Mouse (Mus musculus): Measurements from ENCODE around the gene Serpina3c. TPM values are rescaled to one million over a fixed set of nuclear protein-coding genes. Genes with fewer than 3 reads are reported as not detected.

Gene Serpina3c
- not detected in 2 replicates for polyA plus RNA-seq (2015; fragmentation: Nextera tagmentation; extraction: Ambion mirVana)

DNA sequence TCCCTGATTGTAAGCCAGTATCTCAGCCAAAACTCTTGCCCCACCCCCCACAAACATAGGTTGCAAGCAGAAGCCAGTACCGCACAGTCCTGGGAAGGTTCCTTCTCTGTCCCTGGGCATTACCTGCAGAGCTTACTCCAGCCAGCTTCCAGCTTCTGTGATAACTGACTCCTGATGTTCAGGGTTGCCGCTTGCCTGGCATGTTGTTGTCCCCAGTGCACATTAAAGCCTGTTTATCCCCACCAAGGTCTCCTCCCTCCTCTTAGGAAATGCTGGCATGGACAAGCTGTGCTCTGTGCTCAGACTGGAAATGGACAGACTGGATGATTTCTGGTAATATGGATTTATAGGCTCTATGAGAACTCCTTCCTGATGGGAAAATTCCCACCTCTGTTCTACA lies at the start of gene Serpina3c:
Gene Serpina3c, minus strand, starts transcription at position 215 of the 400 bp plus-strand sequence.
- ATAC-seq (ENCODE audit: insufficient read depth): no peak
- Histone ChIP-seq H3K4me1 (replicated peaks) (no peaks in the 10 kb centered on the region), H3K9ac (no peak within 1 kb of the TSS), H3K9me3 (replicated peaks) (no peaks in the 10 kb centered on the region), H3K4me3 (replicated peaks) (no peak within 1 kb of the TSS), H3K36me3 (replicated peaks) (no peaks in the 10 kb centered on the region), H3K4me2 (no peak within 1 kb of the TSS), H3K27me3 (no peaks in the 10 kb centered on the region), H3K27ac (replicated peaks) (no peak within 1 kb of the TSS)
- 79% methylated on average over 2 of the region's 2 CpGs for WGBS (ENCODE audit: insufficient replicate concordance)

- Histone ChIP-seq H3K4me3 (replicated peaks) (no peak overlapping the region), H3K36me3 (replicated peaks) (no peaks in the 10 kb centered on the region), H3K27me3 (no peaks in the 10 kb centered on the region), H3K9me3 (replicated peaks) (no peaks in the 10 kb centered on the region), H3K27ac (replicated peaks) (no peak overlapping the region), H3K4me1 (replicated peaks) (no peaks in the 10 kb centered on the region), H3K4me2 (no peak overlapping the region), H3K9ac (no peak overlapping the region)
- ATAC-seq (ENCODE audit: insufficient read depth): no peak
These were observed 37.2 kb upstream of the Serpina3c start for GRCm38 (mm10) chr12:104190852-104191251.

GRCm38 (mm10) chr12:104189246-104189645 lies 35.6 kb upstream of the Serpina3c start:
- Histone ChIP-seq H3K4me2 (no peak overlapping the region), H3K9me3 (replicated peaks) (no peaks in the 10 kb centered on the region), H3K27ac (replicated peaks) (no peak overlapping the region), H3K36me3 (replicated peaks) (no peaks in the 10 kb centered on the region), H3K9ac (no peak overlapping the region), H3K4me1 (replicated peaks) (no peaks in the 10 kb centered on the region), H3K4me3 (replicated peaks) (no peak overlapping the region), H3K27me3 (no peaks in the 10 kb centered on the region)
- 46% methylated on average over 2 of the region's 2 CpGs for whole genome bisulfite sequencing (ENCODE audit: insufficient replicate concordance)
- no peak for ATAC-seq (ENCODE audit: insufficient read depth)

DNA sequence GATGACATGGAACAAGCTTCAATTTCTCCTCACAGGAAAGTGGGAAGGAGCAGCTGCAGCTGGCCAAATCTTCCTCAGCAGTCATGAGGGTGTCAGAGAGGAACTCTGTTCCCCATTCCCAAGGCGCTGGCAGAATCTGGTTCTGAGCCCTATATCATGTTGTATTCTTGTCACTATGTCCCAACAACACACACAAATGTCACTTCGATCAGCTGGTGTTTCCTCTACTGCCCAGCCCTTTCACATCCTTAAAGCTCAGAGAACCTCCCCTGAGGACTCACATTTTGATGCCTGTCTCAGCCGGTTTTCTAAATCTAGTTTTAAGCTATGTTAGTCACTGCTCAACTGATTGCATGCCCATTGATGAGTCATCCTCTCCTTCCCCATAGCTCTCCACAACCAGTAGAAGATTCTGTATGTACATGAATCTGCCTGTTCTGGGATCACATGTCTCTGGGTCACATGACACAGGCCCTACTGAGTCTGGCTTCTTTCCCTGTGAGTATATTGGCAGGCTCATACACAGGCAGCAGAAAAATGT lies 32.4 kb upstream of the Serpina3c start:
- Histone ChIP-seq H3K4me1 (replicated peaks) (no peaks in the 10 kb centered on the region), H3K9ac (no peak overlapping the region), H3K27ac (replicated peaks) (no peak overlapping the region), H3K36me3 (replicated peaks) (no peaks in the 10 kb centered on the region), H3K27me3 (no peaks in the 10 kb centered on the region), H3K4me3 (replicated peaks) (no peak overlapping the region), H3K9me3 (replicated peaks) (no peaks in the 10 kb centered on the region), H3K4me2 (no peak overlapping the region)
- WGBS (ENCODE audit: insufficient replicate concordance): 53% methylated on average over 3 of the region's 3 CpGs
- no peak for ATAC-seq (ENCODE audit: insufficient read depth)

- no peak overlapping the region for H3K4me2 ChIP-seq
- H3K27ac ChIP-seq (replicated peaks): no peak overlapping the region
- no peak overlapping the region for H3K4me3 ChIP-seq (replicated peaks)
- ATAC-seq (ENCODE audit: insufficient read depth): no peak
- H3K9ac ChIP-seq: no peak overlapping the region
- no peaks in the 10 kb centered on the region for H3K4me1 ChIP-seq (replicated peaks)
- no peaks in the 10 kb centered on the region for H3K9me3 ChIP-seq (replicated peaks)
- 51% methylated on average over 4 of the region's 4 CpGs for WGBS (ENCODE audit: insufficient replicate concordance)
- H3K27me3 ChIP-seq: no peaks in the 10 kb centered on the region
- no peaks in the 10 kb centered on the region for H3K36me3 ChIP-seq (replicated peaks)
These were observed 31.4 kb upstream of the Serpina3c start for GRCm38 (mm10) chr12:104185046-104185445.

- H3K9ac ChIP-seq: no peak overlapping the region
- no peaks in the 10 kb centered on the region for H3K36me3 ChIP-seq (replicated peaks)
- no peak for ATAC-seq (ENCODE audit: insufficient read depth)
- no peak overlapping the region for H3K4me3 ChIP-seq (replicated peaks)
- 43% methylated on average over 2 of the region's 2 CpGs for WGBS (ENCODE audit: insufficient replicate concordance)
- H3K4me1 ChIP-seq (replicated peaks): no peaks in the 10 kb centered on the region
- H3K9me3 ChIP-seq (replicated peaks): no peaks in the 10 kb centered on the region
- H3K27ac ChIP-seq (replicated peaks): no peak overlapping the region
- no peaks in the 10 kb centered on the region for H3K27me3 ChIP-seq
- no peak overlapping the region for H3K4me2 ChIP-seq
These were observed 25.3 kb upstream of the Serpina3c start for GRCm38 (mm10) chr12:104178987-104179386.

- Histone ChIP-seq H3K4me1 (replicated peaks) (no peaks in the 10 kb centered on the region), H3K27me3 (no peaks in the 10 kb centered on the region), H3K9me3 (replicated peaks) (no peaks in the 10 kb centered on the region), H3K4me2 (no peak overlapping the region), H3K9ac (no peak overlapping the region), H3K36me3 (replicated peaks) (no peaks in the 10 kb centered on the region), H3K4me3 (replicated peaks) (no peak overlapping the region), H3K27ac (replicated peaks) (no peak overlapping the region)
- no peak for ATAC-seq (ENCODE audit: insufficient read depth)
These were observed 24.9 kb upstream of the Serpina3c start for GRCm38 (mm10) chr12:104178577-104178976.

- WGBS (ENCODE audit: insufficient replicate concordance): 39% methylated on average over 3 of the region's 3 CpGs
- ATAC-seq (ENCODE audit: insufficient read depth): no peak
These were observed 22.0 kb upstream of the Serpina3c start for GRCm38 (mm10) chr12:104175636-104176035.

DNA sequence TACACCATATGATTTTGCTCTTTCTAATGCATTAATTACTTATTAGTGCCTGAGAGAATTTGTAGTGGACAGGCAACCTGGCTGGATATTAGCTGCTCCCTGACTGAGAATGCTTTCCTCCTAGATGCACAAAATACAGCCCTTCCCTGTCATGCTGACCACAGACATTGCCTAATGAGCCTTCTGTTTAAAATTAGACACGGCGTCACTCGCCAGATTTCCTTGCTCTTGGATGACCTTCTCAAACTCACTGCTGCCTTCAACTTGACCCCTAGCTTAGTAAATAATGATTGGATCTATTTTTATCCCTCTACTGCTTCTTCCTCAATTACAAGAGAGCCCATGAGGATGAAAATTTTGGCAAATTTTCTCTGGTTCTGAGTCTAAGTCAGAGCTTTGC lies 21.1 kb upstream of the Serpina3c start:
- Histone ChIP-seq H3K27ac (replicated peaks) (no peak overlapping the region), H3K9me3 (replicated peaks) (no peaks in the 10 kb centered on the region), H3K4me3 (replicated peaks) (no peak overlapping the region), H3K4me2 (no peak overlapping the region), H3K9ac (no peak overlapping the region), H3K4me1 (replicated peaks) (no peaks in the 10 kb centered on the region), H3K36me3 (replicated peaks) (no peaks in the 10 kb centered on the region), H3K27me3 (no peaks in the 10 kb centered on the region)
- ATAC-seq (ENCODE audit: insufficient read depth): no peak
- WGBS (ENCODE audit: insufficient replicate concordance): 38% methylated on average over 3 of the region's 3 CpGs

More at GRCm38 (mm10) chr12:104175636-104176035, 22.0 kb upstream of the Serpina3c start:
- Histone ChIP-seq H3K9me3 (replicated peaks) (no peaks in the 10 kb centered on the region), H3K27me3 (no peaks in the 10 kb centered on the region), H3K4me1 (replicated peaks) (no peaks in the 10 kb centered on the region), H3K4me3 (replicated peaks) (no peak overlapping the region), H3K4me2 (no peak overlapping the region), H3K9ac (no peak overlapping the region), H3K27ac (replicated peaks) (no peak overlapping the region), H3K36me3 (replicated peaks) (no peaks in the 10 kb centered on the region)

GRCm38 (mm10) chr12:104153041-104153645 lies 527 bp downstream of the Serpina3c start:
- H3K9me3 ChIP-seq (replicated peaks): no peaks in the 10 kb centered on the region
- no peak overlapping the region for H3K4me2 ChIP-seq
- H3K27ac ChIP-seq (replicated peaks): no peak overlapping the region
- no peak overlapping the region for H3K4me3 ChIP-seq (replicated peaks)
- 47% methylated on average over 3 of the region's 3 CpGs for WGBS (ENCODE audit: insufficient replicate concordance)
- H3K27me3 ChIP-seq: no peaks in the 10 kb centered on the region
- no peaks in the 10 kb centered on the region for H3K4me1 ChIP-seq (replicated peaks)
- H3K36me3 ChIP-seq (replicated peaks): no peaks in the 10 kb centered on the region
- no peak overlapping the region for H3K9ac ChIP-seq
- no peak for ATAC-seq (ENCODE audit: insufficient read depth)

- WGBS (ENCODE audit: insufficient replicate concordance): 55% methylated on average over 2 of the region's 2 CpGs
- H3K9ac ChIP-seq: no peak overlapping the region
These were observed 1.7 kb downstream of the Serpina3c start for GRCm38 (mm10) chr12:104151989-104152388.

DNA sequence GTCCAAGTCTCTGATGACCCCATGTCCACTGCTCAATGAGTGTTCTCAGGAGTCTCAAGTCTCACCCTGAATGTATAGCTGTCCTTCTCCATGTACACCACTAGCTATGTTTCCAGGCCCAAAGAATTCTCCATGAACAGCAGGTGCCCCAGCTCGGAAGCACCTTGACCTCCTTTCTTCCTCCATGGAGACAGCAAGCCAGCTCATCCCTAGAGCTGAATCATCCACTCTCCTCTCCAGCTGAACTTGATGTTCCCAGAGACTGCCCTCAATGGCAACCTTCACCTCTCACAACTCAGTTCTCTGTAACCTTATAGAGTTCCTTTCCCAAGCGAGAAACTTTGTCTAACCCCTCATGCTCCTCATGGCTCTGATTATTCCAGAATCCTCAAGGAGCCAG lies 8.1 kb downstream of the Serpina3c start:
- Histone ChIP-seq H3K4me2 (no peak overlapping the region), H3K9ac (no peak overlapping the region), H3K27me3 (no peaks in the 10 kb centered on the region), H3K27ac (replicated peaks) (no peak overlapping the region), H3K4me1 (replicated peaks) (no peaks in the 10 kb centered on the region), H3K36me3 (replicated peaks) (no peaks in the 10 kb centered on the region), H3K9me3 (replicated peaks) (no peaks in the 10 kb centered on the region), H3K4me3 (replicated peaks) (no peak overlapping the region)
- WGBS (ENCODE audit: insufficient replicate concordance): 38% methylated on average over 2 of the region's 2 CpGs
- ATAC-seq (ENCODE audit: insufficient read depth): no peak

More at GRCm38 (mm10) chr12:104151989-104152388, 1.7 kb downstream of the Serpina3c start:
- Histone ChIP-seq H3K27me3 (no peaks in the 10 kb centered on the region), H3K27ac (replicated peaks) (no peak overlapping the region), H3K4me2 (no peak overlapping the region), H3K36me3 (replicated peaks) (no peaks in the 10 kb centered on the region), H3K4me3 (replicated peaks) (no peak overlapping the region), H3K4me1 (replicated peaks) (no peaks in the 10 kb centered on the region), H3K9me3 (replicated peaks) (no peaks in the 10 kb centered on the region)
- no peak for ATAC-seq (ENCODE audit: insufficient read depth)

Data from liver, embryonic 15.5 days (tissue).